Mouse (Mus musculus) right cerebral cortex, postnatal 14 days (tissue): ENCODE results near the gene Tmem8b.

Experiments used
- DNase-seq: peaks from one replicate; pipeline ENCODE4 v3.0.0; 2022

Gene Tmem8b

DNA sequence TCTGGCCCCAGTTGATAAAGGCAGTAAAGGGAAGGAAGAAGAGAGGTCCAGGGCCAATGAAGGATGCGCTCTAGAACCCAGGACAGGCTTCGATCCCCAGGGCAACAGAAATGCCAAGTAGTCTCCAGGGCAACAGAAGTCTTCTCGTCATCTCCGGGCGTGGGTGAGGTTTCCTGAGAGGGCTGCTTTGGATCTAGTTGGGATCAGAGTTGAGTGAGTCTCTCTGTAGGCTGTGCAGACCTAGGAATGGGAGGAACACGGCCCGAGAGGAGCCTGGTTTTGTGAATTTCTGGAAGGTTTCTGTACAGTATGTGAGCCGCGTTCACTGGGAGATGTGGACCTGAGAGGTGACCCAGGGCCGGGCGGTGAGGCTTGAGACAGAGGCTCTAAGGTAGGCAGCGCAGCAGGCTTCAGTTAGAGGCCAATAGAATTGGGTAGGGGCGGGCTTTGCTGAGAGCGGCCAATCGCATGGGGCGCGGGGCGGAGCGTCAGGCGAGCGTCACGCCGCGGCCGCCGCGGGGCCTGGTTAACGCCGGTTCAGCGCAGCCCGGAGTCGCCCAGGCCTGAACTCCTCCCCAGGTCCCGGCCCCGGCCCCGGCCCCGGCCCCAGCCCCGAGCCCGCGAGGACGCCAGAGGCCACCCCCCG is at the start of gene Tmem8b, which contains the start of gene Fam221b:
Tmem8b (plus strand) TSS at position 190 of the 646 bp plus-strand sequence.
Fam221b (minus strand) TSS at position 364 of the 646 bp plus-strand sequence.
- peak; percentile 90 for DNase-seq

DNA sequence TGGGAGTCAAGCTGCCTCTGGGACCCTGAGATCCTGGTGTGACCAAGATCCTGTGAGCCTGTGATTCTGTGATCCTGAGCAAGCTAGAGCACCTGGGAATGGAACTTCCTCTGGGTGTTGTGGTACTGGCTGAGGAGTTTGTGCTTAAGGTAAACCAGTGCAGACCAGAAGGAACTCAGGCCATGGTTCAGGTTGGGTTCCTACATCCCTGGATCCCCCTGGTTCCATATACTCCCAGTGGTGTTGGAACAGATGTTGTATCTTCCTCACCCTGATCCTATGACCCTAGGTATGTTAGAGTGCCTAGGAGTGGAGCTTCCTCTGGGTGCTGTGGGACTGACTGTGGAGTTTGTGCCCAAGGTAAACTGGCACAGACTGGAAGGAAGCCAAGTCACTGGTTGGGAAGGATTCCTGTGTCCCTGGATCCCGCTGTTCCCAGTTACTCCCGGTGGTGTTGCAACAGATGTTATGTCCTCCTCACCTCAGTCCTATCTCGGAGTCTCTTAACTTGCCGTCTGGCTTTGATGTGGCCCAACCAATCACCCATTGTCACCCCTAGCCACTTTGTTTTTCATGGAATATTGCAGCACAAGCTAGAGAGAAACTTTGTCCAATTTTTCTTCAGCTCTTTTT is 48.5 kb upstream of the Tmem8b start:
- DNase-seq: no peak

DNA sequence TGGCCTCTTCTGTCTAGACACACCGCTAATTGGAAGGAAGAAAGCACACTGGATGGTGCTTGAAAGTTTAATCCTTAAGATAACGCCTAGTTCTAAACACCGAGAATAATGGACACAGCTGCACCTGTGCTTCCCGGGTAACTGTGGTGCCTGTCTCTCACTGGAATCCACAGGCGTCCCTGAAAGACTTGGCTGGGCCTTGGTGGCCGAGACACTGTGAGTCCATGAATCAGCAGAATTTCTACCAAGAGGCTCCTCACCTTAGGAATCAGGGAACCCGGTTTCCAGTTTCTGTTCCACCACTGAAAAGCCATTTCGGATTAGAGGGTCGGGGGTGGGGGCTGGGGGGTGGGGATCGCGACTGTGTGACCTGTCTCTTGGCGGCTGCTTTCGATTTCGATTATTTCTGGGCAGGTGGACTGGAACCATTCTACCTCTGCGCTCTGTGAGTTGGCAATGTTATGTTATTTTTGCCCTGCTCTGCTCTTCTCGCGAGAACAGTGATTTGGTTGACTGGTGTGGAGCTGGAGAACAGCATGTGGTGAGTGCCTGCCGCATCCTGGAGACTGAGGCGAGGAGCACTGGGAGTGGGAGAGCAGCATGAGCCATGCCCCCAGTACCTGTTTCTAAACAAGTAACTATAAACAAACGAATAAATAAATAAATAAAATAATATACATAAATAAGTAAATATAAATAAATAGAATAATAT is 39.5 kb upstream of the Tmem8b start:
- DNase-seq: no peak

- DNase-seq: peak; percentile 72
These were observed 38.7 kb upstream of the Tmem8b start for GRCm38 (mm10) chr4:43630030-43630581.

DNA sequence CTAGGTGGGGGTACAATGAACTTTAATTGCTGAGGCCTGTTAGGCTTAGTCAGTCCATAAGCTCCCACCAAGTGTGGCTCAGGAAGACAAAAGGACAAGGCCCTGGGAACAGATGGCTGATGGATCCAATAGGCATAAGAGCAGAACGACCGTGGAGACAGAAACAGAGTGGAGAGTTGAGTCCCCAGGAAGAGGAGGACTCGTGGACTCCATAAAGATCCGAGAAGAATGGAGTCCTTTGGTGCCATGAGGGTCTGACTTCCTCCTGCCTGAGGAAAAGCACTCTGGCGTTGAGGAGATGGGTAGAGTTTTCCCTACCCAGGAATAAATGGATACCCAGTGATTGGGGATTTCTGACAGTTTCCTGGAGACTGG is 38.1 kb upstream of the Tmem8b start:
- DNase-seq: no peak

DNA sequence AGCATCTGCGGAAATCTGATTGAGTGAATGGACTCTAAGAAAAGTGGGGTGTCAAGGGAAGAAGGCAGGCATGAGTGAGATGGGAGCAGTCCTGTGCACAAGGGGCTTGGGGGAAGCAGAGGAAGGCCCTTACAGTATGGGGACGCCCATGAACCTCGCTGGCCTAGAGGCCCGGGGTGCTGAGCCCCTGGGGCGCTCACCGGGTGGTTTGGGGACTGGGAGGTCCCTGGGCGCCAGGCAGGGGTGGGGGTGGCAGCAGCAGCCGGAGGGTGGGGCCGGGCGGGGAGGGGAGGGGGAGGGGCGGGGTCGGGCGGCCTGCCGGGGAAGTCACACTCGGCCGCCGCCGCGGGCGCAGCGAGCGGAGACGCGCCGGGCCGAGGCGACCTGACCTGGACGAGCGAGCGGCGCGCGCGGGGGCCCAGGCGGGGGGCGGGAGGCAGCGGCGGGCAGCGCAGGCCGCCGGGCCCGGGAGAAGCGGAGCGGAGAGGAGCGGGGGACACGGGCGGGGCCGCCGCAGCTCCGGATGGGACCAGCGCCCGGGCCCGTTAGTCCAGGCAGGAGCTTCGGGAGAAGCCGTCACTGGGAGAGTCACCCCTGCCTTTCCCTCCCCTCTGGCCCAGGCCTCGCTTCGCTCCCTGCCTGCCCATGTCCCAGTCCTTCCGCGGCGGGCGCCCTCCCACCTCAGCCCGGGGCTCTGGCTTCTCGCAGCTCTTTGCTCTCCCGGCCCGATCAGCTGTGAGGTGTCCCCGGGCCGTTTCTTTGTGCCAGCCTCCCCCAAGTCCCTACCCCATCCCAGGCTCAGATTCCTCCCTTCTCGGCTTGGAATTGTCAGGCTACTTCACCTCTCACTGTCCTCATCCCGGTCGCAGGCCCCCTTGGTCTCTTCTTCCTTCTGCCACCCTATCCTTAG is 37.5 kb upstream of the Tmem8b start, which contains the start of gene Npr2:
Npr2 (plus strand) TSS at position 890 of the 910 bp plus-strand sequence.
- DNase-seq: peak; percentile 46

GRCm38 (mm10) chr4:43631956-43632920 is 36.5 kb upstream of the Tmem8b start:
- peak; percentile 35 for DNase-seq

- DNase-seq: no peak
These were observed 35.5 kb upstream of the Tmem8b start for GRCm38 (mm10) chr4:43633296-43633695.

DNA sequence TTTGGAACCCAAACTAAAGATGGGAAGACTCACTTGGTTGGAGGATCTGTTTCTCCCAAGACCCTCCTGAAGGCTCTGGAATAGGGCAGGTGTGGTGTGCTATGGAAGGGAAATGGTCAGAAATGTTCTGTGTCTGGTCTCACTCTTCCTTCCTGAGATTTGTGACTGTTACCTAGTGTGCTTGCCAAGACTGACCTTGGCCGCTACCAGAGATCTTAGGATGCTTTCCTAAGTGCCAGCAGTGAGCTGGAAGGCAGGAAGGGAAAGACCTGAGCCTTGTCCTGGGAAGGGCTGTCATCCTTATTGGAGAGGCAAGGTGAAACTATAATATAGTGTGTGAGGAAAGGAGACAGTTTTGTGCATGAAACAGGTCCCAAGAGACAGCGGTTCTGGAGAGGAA is 35.0 kb upstream of the Tmem8b start:
- no peak for DNase-seq

GRCm38 (mm10) chr4:43634621-43635374 is 34.0 kb upstream of the Tmem8b start:
- no peak for DNase-seq

DNA sequence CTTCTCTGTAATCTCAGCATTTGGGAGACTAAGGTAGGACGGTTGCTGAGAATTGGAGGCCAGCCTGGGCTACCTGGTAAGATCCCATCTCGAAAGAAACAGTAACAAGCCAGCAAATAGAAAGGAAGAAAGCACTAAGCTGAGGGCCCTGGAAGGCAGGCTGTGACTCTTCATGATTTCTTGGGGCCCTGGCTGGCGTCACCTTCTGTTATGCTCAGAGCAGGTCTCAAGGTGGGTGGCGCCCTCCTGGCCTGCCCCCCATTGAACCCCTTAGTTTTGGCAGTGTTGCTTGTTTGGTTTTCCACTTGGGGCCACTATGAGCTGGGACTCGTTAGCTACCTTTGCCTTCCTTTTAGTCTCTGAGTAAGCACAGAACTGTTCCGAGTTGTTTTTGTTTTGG is 32.0 kb upstream of the Tmem8b start:
- DNase-seq: no peak

DNA sequence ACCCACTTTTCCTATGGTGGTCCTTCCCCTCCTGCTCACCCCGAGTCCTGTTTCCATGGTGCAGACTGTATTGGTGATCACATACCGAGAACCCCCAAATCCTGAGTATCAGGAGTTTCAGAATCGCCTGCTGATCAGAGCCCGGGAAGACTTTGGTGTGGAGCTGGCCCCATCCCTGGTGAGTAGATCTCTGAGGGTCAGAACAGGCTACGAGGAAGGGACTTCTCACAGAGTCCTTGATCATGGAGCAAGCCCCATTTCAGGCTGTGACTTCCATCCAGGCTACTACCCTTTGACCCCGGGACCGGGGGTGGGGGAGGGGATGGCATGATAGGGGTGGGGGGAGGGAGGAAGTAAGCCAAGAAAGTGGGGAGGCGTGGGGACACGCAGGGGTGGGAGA is 28.7 kb upstream of the Tmem8b start:
- DNase-seq: no peak

DNA sequence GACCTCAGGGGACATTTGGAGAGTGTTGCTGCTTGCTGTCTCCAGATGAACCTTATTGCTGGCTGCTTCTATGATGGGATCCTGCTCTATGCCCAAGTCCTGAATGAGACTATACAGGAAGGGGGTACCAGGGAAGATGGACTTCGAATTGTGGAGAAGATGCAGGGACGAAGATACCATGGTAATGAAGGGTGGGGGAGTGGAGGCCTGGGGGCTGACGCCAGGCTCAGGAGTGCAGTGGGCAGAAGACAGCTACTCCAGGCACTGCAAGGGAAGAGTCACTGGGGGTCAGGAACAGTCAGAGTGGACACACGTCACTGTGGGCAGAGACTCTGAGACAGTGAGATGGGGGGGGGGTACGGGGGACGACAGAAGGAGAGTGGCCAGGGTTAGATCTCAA is 28.3 kb upstream of the Tmem8b start:
- no peak for DNase-seq

GRCm38 (mm10) chr4:43649783-43650182 is 19.0 kb upstream of the Tmem8b start:
- no peak for DNase-seq

DNA sequence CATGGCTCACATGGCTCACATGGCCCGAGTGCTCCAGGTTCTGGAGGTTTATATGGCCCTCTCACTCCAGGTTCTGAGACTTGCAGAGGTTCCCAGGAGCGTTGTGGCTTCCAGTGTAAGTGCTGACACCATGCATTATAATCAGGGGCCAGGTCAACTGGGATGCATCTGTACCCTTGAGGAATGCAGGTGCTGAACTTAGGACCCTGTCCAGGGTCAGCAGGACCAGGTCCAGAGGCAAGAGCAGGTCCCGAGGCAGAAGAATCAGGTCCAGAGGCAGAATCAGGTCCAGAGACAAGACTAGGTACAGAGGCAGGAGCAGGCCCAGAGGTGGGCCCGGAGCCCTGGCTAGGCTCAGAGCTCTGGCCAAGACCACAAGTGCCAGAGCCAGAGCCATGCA is 16.0 kb upstream of the Tmem8b start:
- no peak for DNase-seq

GRCm38 (mm10) chr4:43653161-43654015 is 15.4 kb upstream of the Tmem8b start, which contains the start of gene Spag8:
Spag8 (minus strand) TSS chr4:43653594.
- peak; percentile 47 for DNase-seq

DNA sequence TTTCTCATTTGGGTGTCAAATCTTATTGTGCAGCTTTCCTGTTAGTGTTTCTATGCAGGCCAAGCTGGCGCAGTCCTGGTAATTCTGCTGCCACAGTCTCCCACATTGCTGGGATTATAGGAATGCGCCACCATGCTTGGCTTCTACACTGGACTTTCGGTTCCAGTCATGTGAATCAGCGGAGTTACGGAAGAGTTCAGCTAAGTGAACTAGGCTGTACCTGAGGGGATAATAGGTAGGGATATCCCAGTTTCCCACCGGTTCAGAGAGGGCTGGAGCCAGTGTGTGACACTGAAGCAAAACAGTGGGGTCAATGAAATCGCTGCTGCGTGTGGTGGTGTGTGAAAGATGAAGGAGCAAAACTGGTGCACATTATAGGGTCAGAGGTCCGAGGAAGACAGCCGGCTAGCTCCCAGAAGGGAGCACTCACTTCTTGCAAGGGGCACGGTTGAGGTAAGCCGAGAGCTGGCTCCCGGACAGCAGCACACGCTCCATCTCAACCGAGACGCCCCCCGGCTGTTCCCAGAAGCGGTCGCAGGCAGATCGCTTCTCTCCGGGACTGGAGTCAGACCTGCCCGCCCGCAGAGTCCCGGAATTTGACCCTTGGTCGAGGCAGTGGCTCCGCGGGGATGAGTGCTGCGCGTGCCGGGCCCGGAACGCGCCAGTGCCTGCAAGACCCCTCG is 13.0 kb upstream of the Tmem8b start:
- DNase-seq: no peak

GRCm38 (mm10) chr4:43656339-43657109 is 12.2 kb upstream of the Tmem8b start, which contains the start of gene Hint2:
Hint2 (minus strand) TSS chr4:43656466.
- peak; percentile 91 for DNase-seq
